Mouse (Mus musculus): ENCODE measurements at regions not wholly inside any gene's neighbourhood (a gene's known extent, or its start where the extent isn't known, plus 50 kb on each side); places are given as distances from the start of the nearest gene placed in this dataset.

- Histone ChIP-seq H3K27ac (replicated peaks) (no peak overlapping the region), H3K36me3 (replicated peaks) (no peaks in the 10 kb centered on the region), H3K27me3 (replicated peaks; ENCODE audit: low read depth, poor library complexity, severe bottlenecking) (no peaks in the 10 kb centered on the region), H3K9me3 (no peaks in the 10 kb centered on the region), H3K4me1 (peaks cover 8% of the 10 kb centered on the region), H3K4me3 (no peak overlapping the region)
- DNase-seq (ENCODE audit: low spot score) = peak; percentile 11
- 34% methylated on average over 10 of the region's 10 CpGs for WGBS
Observed at GRCm38 (mm10) chr2:56997500-56997899, 126.3 kb downstream of the Nr4a2 start.

DNA sequence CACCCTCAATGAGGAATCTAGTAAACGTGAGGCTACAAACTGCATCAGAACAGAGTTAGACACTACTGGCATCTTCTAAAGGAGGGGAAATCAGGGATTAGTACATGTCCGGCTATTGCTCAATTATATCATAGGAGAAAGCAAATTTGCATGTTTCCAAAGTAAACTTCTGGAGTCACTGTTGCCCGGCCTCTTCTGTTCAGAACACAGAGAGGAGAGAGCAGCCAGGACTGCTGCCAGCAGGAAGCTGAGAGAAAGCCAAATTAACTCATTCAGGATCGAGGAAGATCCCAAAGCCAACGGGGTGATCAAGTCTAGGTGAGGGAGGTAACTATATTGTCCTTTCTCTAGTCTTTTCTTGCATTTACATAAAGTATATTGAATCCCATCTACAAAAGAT is 131.0 kb downstream of the Nr4a2 start:
- Histone ChIP-seq H3K27me3 (replicated peaks; ENCODE audit: low read depth, poor library complexity, severe bottlenecking) (no peaks in the 10 kb centered on the region), H3K9me3 (no peaks in the 10 kb centered on the region), H3K4me1 (peaks cover 8% of the 10 kb centered on the region), H3K4me3 (no peak overlapping the region), H3K36me3 (replicated peaks) (no peaks in the 10 kb centered on the region), H3K27ac (replicated peaks) (no peak overlapping the region)
- no peak for DNase-seq (ENCODE audit: low spot score)
- 81% methylated on average over 5 of the region's 5 CpGs for WGBS

DNA sequence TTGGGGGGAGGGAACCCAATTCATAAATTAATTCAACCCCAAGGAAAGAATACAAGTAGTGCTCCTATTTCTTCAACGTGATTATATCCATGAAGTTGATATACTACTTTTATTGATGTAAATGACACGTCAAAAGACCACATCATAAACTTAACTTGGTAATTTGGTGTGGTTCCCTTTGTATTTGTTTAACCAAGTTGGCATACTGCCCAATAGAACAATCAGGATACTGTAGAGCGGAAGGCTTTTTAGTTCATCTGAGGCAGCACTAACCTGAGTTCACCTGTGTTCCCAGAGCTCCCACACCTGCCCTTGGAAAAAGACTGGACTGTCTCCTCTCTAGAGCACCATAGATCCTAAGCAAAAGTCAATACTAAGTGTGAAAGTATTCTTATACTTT is 132.0 kb downstream of the Nr4a2 start:
- H3K27me3 ChIP-seq (replicated peaks; ENCODE audit: low read depth, poor library complexity, severe bottlenecking) = no peaks in the 10 kb centered on the region
- 89% methylated on average over 3 of the region's 3 CpGs for WGBS
- no peaks in the 10 kb centered on the region for H3K9me3 ChIP-seq

DNA sequence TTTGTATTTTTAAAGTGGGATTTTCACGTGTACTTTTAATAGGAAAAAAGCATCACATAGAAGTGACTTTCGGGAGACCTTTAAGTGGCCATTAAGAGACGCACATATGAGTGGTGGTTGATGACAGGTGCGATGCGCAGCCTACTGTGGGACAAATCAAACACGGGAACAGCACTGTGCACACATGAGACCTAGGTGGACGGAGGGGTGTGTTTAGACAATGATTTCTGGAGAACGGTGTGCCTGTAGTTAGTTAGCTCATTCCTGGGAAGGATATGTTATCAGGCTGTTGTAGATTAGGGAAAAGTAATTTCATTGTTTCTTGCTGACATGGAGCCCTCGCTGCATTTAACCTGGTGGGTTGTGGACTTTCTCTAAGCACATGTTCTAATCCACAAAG is 133.0 kb downstream of the Nr4a2 start:
- WGBS = 92% methylated on average over 9 of the region's 9 CpGs
- H3K36me3 ChIP-seq (replicated peaks) = no peaks in the 10 kb centered on the region
- no peaks in the 10 kb centered on the region for H3K4me1 ChIP-seq
- DNase-seq (ENCODE audit: low spot score) = no peak
- no peaks in the 10 kb centered on the region for H3K9me3 ChIP-seq
- no peaks in the 10 kb centered on the region for H3K27me3 ChIP-seq (replicated peaks; ENCODE audit: low read depth, poor library complexity, severe bottlenecking)
- H3K27ac ChIP-seq (replicated peaks) = no peak overlapping the region
- no peak overlapping the region for H3K4me3 ChIP-seq

More for the DNA sequence above, 132.0 kb downstream of the Nr4a2 start:
- Histone ChIP-seq H3K36me3 (replicated peaks) (no peaks in the 10 kb centered on the region), H3K4me1 (peaks cover under 1% of the 10 kb centered on the region; the same call in 1 of the 2 replicates), H3K4me3 (no peak overlapping the region), H3K27ac (replicated peaks) (no peak overlapping the region)
- no peak for DNase-seq (ENCODE audit: low spot score)

DNA sequence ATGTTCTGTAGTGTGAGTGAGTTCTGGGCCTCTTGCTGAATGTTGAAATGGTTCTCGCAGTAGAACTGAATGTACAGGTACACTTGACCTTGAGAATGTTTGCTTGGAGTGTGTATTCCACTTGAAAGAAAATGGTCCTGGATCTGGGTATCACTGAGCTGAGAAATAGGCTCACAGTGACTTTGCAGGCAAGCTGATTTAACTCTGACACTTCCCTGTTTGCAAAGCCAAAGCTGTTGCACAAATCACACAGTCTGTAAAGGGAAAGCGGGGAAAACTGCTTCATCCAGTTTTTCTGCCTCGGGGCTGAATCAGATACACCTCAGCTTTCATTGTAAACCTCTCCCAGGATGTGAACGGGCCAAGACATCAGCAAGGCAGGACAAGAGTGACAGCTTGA is 140.6 kb downstream of the Nr4a2 start:
- WGBS = 67% methylated on average over 4 of the region's 4 CpGs
- peak; percentile 28 for DNase-seq (ENCODE audit: low spot score)
- H3K36me3 ChIP-seq (replicated peaks) = no peaks in the 10 kb centered on the region
- no peak overlapping the region for H3K27ac ChIP-seq (replicated peaks)
- H3K9me3 ChIP-seq = no peaks in the 10 kb centered on the region
- no peak overlapping the region for H3K4me3 ChIP-seq
- no peaks in the 10 kb centered on the region for H3K27me3 ChIP-seq (replicated peaks; ENCODE audit: low read depth, poor library complexity, severe bottlenecking)
- H3K4me1 ChIP-seq = no peaks in the 10 kb centered on the region

- no peak for DNase-seq (ENCODE audit: low spot score)
- H3K36me3 ChIP-seq (replicated peaks) = no peaks in the 10 kb centered on the region
- no peaks in the 10 kb centered on the region for H3K9me3 ChIP-seq
- H3K27me3 ChIP-seq (replicated peaks; ENCODE audit: low read depth, poor library complexity, severe bottlenecking) = no peaks in the 10 kb centered on the region
- H3K4me1 ChIP-seq = no peaks in the 10 kb centered on the region
- H3K4me3 ChIP-seq = no peak overlapping the region
- H3K27ac ChIP-seq (replicated peaks) = no peak overlapping the region
Observed at GRCm38 (mm10) chr2:56980601-56981000, 143.2 kb downstream of the Nr4a2 start.

DNA sequence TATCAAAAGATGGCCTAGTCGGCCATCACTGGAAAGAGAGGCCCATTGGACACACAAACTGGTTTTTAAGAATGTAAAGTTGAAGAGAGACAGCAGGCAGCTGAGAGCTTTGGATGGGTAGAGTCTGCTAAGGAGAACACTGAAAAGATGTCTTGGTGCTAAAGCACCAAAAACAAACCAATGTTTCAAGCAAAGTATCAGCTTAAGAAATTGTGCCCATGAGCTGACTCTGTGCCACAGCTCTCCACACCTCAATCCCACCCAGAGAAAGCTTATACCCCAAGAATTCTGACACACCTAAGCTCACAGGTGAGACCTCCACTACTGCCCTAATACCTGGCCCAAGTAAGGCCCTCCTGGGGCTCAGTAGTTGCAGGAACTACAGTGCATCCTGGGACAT is 148.1 kb downstream of the Nr4a2 start:
- Histone ChIP-seq H3K4me3 (no peak overlapping the region), H3K36me3 (replicated peaks) (no peaks in the 10 kb centered on the region), H3K27ac (replicated peaks) (no peak overlapping the region), H3K9me3 (no peaks in the 10 kb centered on the region), H3K4me1 (no peaks in the 10 kb centered on the region), H3K27me3 (replicated peaks; ENCODE audit: low read depth, poor library complexity, severe bottlenecking) (no peaks in the 10 kb centered on the region)
- WGBS = 86% methylated on average over 1 of the region's 1 CpGs
- no peak for DNase-seq (ENCODE audit: low spot score)

- no peaks in the 10 kb centered on the region for H3K27me3 ChIP-seq (replicated peaks; ENCODE audit: low read depth, poor library complexity, severe bottlenecking)
- H3K36me3 ChIP-seq (replicated peaks) = no peaks in the 10 kb centered on the region
- H3K4me3 ChIP-seq = no peak overlapping the region
- H3K9me3 ChIP-seq = no peaks in the 10 kb centered on the region
- DNase-seq (ENCODE audit: low spot score) = no peak
- H3K27ac ChIP-seq (replicated peaks) = no peak overlapping the region
- H3K4me1 ChIP-seq = no peaks in the 10 kb centered on the region
- WGBS = 86% methylated on average over 3 of the region's 3 CpGs
Observed at GRCm38 (mm10) chr2:56963937-56964695, 159.7 kb downstream of the Nr4a2 start.

DNA sequence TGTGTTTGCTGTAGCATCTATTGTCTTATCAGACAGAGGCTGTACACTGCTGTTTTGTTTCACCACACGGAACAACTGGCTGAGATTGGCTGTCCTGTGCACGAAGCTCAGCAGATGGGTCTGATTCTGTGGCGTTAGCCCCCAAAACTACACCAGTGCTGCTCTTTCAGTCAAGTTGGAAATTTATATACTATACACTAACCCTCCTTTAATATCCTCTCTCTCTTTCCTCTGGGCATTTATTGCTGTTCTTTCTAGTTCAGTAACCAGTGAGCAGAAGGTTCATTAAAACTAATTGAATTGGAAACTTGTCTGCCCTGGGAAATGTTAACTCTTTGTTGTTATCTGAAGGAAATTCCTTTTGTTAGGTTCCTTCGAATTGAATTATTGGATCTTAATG is 164.1 kb downstream of the Nr4a2 start:
- no peak for DNase-seq (ENCODE audit: low spot score)
- Histone ChIP-seq H3K4me1 (no peaks in the 10 kb centered on the region), H3K27me3 (replicated peaks; ENCODE audit: low read depth, poor library complexity, severe bottlenecking) (no peaks in the 10 kb centered on the region), H3K4me3 (no peak overlapping the region), H3K36me3 (replicated peaks) (no peaks in the 10 kb centered on the region), H3K27ac (replicated peaks) (no peak overlapping the region), H3K9me3 (no peaks in the 10 kb centered on the region)
- 74% methylated on average over 4 of the region's 4 CpGs for WGBS

DNA sequence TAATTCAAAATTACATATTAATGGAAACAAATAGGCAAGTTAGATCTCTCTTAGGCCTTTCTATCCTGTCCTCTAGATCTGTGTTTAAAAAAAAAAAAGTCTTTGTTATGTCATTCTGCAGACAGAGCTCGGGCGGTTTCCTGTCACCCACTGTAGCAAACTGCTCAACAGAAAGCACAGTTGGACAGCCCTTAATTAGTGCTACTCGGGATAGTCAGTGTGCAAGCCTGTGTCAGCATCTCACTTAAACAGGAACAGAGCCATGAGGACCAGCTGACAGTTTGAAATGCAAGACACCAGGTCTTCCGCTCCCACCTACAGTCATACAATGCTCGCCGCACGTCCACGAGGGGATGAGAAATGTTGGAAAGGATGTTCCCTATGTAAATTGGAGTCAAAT is 170.5 kb downstream of the Nr4a2 start:
- 75% methylated on average over 8 of the region's 8 CpGs for WGBS

GRCm38 (mm10) chr2:56912531-56912930 is 211.3 kb downstream of the Nr4a2 start:
- no peaks in the 10 kb centered on the region for H3K36me3 ChIP-seq (replicated peaks)
- no peak overlapping the region for H3K4me3 ChIP-seq
- no peaks in the 10 kb centered on the region for H3K9me3 ChIP-seq
- H3K27ac ChIP-seq (replicated peaks) = no peak overlapping the region
- H3K27me3 ChIP-seq (replicated peaks; ENCODE audit: low read depth, poor library complexity, severe bottlenecking) = no peaks in the 10 kb centered on the region
- no peaks in the 10 kb centered on the region for H3K4me1 ChIP-seq
- no peak for DNase-seq (ENCODE audit: low spot score)
- 93% methylated on average over 5 of the region's 5 CpGs for WGBS

More for the DNA sequence above, 170.5 kb downstream of the Nr4a2 start:
- Histone ChIP-seq H3K27me3 (replicated peaks; ENCODE audit: low read depth, poor library complexity, severe bottlenecking) (no peaks in the 10 kb centered on the region), H3K36me3 (replicated peaks) (no peaks in the 10 kb centered on the region), H3K9me3 (no peaks in the 10 kb centered on the region), H3K4me3 (no peak overlapping the region), H3K4me1 (no peaks in the 10 kb centered on the region), H3K27ac (replicated peaks) (no peak overlapping the region)
- DNase-seq (ENCODE audit: low spot score) = no peak

- no peak overlapping the region for H3K4me3 ChIP-seq
- H3K27ac ChIP-seq (replicated peaks) = no peak overlapping the region
- H3K27me3 ChIP-seq (replicated peaks; ENCODE audit: low read depth, poor library complexity, severe bottlenecking) = no peaks in the 10 kb centered on the region
- 74% methylated on average over 2 of the region's 2 CpGs for WGBS
- no peaks in the 10 kb centered on the region for H3K9me3 ChIP-seq
- H3K36me3 ChIP-seq (replicated peaks) = no peaks in the 10 kb centered on the region
- no peak for DNase-seq (ENCODE audit: low spot score)
- H3K4me1 ChIP-seq = no peaks in the 10 kb centered on the region
Observed at GRCm38 (mm10) chr2:56909096-56909865, 214.5 kb downstream of the Nr4a2 start.

GRCm38 (mm10) chr2:56885181-56885580 is 238.6 kb downstream of the Nr4a2 start:
- 41% methylated on average over 3 of the region's 3 CpGs for WGBS
- Histone ChIP-seq H3K9me3 (no peaks in the 10 kb centered on the region), H3K36me3 (replicated peaks) (no peaks in the 10 kb centered on the region), H3K27ac (replicated peaks) (no peak overlapping the region), H3K4me3 (no peak overlapping the region), H3K27me3 (replicated peaks; ENCODE audit: low read depth, poor library complexity, severe bottlenecking) (no peaks in the 10 kb centered on the region), H3K4me1 (peaks cover 3% of the 10 kb centered on the region; the same call in 1 of the 2 replicates)
- DNase-seq (ENCODE audit: low spot score) = no peak
